Mouse (Mus musculus) heart, adult 2 months (tissue): ENCODE results near the gene Ndufa8.

ENCODE experiments used
- CTCF ChIP-seq: fragments of 200-600 bp; IDR thresholded peaks from 2 replicates; pipeline ENCODE4 v1.8.1; 2022; ENCODE audit warnings: antibody characterized with exemption, mild to moderate bottlenecking, moderate library complexity
- EP300 ChIP-seq: fragments of 200-500 bp; IDR thresholded peaks from 2 replicates; pipeline ENCODE4 v1.6.1; 2011; ENCODE audit warnings: low read depth, low read length, control low read depth; ENCODE audit not compliant: insufficient read depth
- POLR2A ChIP-seq: fragments of 200-500 bp; IDR thresholded peaks from 2 replicates; pipeline ENCODE4 v1.6.1; 2011; ENCODE audit warnings: mild to moderate bottlenecking, low read depth, low read length, control low read depth; ENCODE audit not compliant: insufficient read depth

DNA sequence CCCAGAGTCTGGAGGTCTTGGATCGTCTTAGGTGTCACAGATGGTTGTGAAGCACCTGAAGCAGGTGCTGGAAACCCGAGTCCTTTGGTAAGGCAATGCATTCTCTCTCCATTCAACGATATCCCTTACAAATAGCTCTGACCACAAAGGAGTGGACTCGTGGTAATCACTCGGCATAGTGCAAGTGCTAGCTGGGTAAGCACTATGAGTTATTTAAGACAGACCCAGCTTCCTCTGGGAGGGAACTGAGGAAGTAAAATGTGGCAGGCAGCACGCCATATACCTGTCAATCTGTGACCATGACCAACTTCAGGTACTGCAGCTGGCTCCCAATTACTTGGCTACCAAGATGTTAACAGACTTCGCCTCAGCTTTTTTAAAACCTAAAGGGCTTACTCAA is 14.3 kb downstream of the Ndufa8 start:
- TF ChIP-seq CTCF: no peak
- TF ChIP-seq EP300: no peak
- TF ChIP-seq POLR2A: no peak
